Mouse (Mus musculus): Measurements from ENCODE around the gene Doc2a. TPM values are rescaled to one million over a fixed set of nuclear protein-coding genes. Genes with fewer than 3 reads are reported as not detected.
A peak's percentile ranks its signal among the peaks of the same experiment; 100 is the strongest.

Gene Doc2a
- total RNA-seq, 4 experiments from 2014 or later: 45.6 to 57.5 (median 53.5) TPM

DNA sequence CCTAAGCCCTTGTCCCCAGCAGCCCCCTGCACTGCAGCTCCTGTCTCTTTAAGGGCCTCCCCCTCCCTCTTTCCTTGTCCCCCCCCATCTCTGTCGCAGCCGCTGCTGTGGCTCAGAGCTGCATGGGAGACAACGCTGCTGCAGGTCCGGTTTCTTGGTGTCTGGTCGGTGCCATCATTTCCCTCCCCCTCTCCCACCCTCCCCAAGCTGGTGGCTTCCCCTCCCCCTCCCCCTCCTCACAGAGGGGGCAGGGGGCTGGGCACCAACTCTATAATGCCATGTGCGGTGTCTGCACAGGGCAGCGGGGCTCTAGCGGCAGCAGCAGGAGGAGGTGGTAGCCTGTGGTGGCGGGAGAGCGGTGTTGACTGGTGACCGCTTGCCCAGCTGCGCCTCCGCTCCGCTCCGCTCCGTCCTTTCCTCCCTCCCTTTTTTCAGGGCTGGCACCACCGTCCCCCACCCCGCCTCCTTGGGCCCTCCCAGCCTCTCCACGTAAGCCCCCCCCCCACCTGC, 24.0 kb upstream of the Doc2a start:
- DNase-seq (ENCODE audit: low spot score in 2 of 2): no peak

GRCm38 (mm10) chr7:126823940-126824339, 23.3 kb upstream of the Doc2a start:
- no peak for DNase-seq (ENCODE audit: low spot score in 2 of 2)

DNA sequence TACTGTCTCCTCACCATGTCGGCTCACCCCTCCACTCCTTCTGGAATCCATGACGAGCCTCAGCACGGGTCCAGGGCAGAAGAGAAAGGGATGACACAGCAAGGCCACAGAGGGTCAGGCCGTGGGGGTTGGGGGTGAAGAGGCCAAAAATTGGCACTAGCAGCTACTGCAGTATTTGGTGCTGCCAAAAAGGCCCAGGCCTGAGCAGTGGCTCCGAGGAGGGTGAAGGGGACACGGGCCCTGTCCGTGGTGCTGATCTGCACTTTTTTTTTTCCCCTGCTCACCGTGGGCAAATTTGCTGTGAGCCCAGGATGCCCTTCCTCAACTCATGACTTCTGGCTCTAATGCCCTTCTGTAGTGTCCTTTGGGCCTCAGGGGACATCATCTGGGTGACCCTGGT, 21.8 kb upstream of the Doc2a start:
- no peak for DNase-seq (ENCODE audit: low spot score in 2 of 2)

DNA sequence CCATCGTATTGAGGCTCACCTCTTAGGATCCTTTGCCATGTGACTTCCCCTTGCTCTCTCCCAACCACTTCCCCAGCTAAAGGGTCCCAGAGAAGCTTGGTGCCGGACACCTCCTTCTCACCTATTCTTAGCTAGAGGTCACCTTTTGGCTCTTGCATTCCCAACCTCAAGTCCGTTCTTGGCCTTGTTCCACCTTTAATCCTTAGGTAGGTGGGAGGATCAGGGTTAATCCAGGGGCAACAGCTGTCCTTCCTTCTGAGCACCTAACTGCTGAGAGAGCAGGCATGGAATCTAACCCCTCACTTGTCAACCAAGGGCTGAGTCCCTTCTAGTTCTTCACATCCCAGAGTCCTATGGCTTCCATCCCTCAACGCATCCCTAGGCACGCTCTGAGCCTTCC, 21.3 kb upstream of the Doc2a start:
- no peak for DNase-seq (ENCODE audit: low spot score in 2 of 2)

GRCm38 (mm10) chr7:126831539-126831938, 15.7 kb upstream of the Doc2a start, which contains the start of gene 4930451I11Rik:
4930451I11Rik (minus strand) TSS chr7:126831639.
- DNase-seq (ENCODE audit: low spot score in 2 of 2): no peak

GRCm38 (mm10) chr7:126832036-126832598, 15.1 kb upstream of the Doc2a start:
- peak; percentile 61 to 64 for DNase-seq (ENCODE audit: low spot score in 2 of 2)

DNA sequence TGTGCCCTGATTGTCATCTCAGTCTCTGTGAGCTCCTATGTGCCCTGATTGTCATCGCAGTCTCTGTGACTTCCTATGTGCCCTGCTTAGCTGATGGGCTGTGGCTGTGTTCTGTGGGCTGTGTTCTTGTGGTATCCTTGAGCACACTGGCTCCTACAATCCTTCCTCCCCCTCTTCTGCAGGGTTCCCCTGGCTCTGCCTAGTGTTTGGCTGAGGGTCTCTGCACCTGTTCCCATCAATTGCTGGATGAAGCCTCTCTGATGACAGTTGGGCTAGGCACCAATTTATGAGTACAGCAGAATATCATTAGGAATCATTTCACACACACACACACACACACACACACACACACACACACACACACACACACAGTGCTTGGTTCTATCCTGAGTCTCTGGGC, 13.9 kb upstream of the Doc2a start:
- DNase-seq (ENCODE audit: low spot score in 2 of 2): no peak

DNA sequence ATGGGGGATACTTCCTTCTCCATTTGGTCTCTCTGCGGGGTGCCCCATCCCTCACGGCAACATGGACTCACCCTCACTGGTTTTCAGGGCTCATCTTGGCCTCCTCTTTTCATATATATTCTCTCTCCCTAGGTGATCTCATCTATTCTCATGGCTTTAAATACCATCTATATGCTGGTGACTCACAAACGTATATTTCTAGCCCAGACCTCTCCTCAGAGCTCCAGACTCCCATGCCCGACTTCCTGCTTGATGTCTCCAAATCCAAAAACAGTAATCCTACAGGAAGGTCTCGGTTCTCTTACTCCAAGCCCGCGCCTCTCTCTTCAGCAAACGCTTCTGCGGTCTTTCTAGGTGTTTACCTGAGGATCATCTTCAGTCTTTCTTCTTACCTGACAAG, 3.9 kb upstream of the Doc2a start:
- DNase-seq (ENCODE audit: low spot score in 2 of 2): no peak

GRCm38 (mm10) chr7:126845516-126845915, 1.7 kb upstream of the Doc2a start:
- no peak for DNase-seq (ENCODE audit: low spot score in 2 of 2)

- no peak for DNase-seq (ENCODE audit: low spot score in 2 of 2)
Measured at GRCm38 (mm10) chr7:126847421-126848398, 494 bp downstream of the Doc2a start.

GRCm38 (mm10) chr7:126848794-126849193, 1.6 kb downstream of the Doc2a start:
- DNase-seq (ENCODE audit: low spot score in 2 of 2): peak in 1 of 2 experiments; percentile 63

DNA sequence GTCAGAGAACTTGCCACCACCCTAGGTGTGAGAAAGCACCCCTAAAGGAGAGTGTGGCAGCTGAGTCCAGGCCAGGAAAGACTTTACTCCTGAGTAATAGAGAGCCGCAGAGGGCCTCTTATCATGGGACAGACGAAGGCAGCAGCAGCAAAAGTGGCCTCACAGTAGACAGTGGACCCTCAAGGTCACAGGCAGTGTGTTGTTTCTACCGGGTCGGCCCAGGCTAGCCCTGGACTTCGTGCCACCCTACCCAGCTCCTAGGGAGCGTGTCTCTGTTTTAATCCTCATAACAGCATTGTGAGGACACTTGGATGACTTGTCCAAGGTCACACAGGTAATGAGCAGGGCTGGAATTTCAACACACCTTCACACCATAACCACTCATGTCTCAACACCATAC, 2.9 kb downstream of the Doc2a start:
- no peak for DNase-seq (ENCODE audit: low spot score in 2 of 2)

DNA sequence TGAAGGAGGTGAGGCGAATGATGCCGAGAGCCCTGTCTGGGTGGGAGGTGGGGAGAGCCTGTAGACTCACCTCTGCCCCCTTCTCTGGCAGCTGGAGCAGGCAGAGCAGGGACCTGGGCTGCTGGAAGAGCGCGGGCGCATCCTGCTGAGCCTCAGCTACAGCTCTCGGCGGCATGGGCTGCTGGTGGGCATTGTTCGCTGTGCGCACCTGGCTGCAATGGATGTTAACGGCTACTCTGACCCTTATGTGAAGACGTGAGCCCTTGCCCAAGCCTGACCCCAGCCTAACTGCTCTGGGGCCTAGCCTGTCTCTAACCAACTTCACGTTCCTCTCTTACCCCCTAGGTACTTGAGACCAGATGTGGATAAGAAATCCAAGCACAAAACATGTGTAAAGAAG, 4.0 kb downstream of the Doc2a start:
- no peak for DNase-seq (ENCODE audit: low spot score in 2 of 2)

GRCm38 (mm10) chr7:126853454-126853853, 6.2 kb downstream of the Doc2a start:
- no peak for DNase-seq (ENCODE audit: low spot score in 2 of 2)

- no peak for DNase-seq (ENCODE audit: low spot score in 2 of 2)
Measured at GRCm38 (mm10) chr7:126855641-126856040, 8.4 kb downstream of the Doc2a start.

GRCm38 (mm10) chr7:126856741-126857420, 9.7 kb downstream of the Doc2a start:
- DNase-seq (ENCODE audit: low spot score in 2 of 2): no peak

DNA sequence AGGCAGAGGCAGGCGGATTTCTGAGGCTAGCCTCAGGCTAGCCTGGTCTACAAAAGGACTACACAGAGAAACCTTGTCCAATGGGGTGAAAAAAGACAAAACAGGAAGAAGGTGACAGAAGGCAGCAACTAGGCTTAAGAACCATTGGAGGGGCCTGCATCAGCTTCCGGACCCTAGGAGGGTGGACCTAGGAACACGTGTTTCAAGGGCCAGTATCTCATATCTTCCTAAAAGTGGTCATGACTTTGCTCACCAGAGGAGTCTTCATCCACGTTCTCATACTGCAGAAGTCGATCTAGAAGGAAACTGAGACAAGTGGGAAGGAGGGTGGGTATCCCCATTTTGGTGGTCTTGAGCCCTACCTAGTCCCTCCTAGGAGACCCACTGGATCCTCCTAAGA, 13.8 kb downstream of the Doc2a start:
- no peak for DNase-seq (ENCODE audit: low spot score in 2 of 2)

DNA sequence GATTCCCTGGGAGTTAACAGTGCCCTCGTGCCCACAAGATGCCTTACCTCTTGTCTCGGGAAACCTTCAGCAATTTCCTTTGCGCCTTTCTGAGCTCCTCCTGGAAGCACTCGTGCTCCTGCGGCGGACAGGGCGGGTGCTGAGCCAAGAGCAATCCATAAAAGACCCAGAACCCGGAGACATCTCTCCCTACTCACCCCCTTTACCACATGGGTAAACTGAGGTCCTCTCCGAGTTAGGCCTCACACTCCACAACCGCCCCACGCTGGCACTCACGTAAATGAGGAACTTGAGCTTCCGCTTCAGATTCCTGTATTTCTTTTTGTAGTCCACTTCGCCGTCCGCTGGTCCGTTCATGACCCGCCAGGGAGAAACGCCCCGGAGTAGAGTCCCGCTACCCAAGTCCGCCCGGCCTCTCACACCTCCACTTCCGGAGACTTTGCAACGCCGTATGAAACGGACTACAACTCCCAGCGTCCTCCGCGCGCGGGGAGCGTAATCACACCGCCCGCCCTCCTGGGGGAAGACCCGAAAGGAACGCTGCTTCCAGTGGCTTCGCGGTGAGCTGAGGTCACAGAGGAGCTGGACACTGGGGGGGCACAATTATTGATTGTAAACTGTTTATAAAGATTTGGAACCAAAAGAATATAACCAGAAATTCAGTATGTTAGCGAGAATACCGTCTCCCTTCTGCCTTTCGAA, 14.4 kb downstream of the Doc2a start, which contains the start of gene Hirip3:
Gene Hirip3, plus strand, starts transcription at position 544 of the 702 bp plus-strand sequence.
- DNase-seq (ENCODE audit: low spot score in 2 of 2): peak; percentile 89 to 91

GRCm38 (mm10) chr7:126862147-126862784, 15.1 kb downstream of the Doc2a start, which contains the start of gene Ino80e:
Ino80e (minus strand) TSS chr7:126862377.
- peak; percentile 91 to 97 for DNase-seq (ENCODE audit: low spot score in 2 of 2)

DNA sequence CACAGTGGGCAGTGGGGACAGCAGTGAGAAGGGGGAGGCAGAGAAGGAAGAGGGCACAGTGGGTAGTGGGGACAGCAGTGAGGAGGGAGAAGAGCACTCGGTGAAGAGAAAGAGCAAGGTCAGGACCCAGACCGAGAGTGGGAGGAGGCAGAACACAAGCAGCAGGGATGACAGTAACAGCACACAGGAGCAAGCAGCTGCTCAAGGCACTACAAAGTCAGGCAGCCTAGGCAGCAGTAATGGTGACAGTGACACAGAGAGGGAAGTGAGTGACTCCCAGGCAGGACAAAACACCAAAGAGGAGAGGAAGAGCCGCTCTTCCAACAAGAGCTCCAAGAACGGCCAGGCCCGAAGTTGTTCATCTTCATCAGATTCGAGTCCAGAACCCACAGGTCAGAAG, 16.6 kb downstream of the Doc2a start:
- no peak for DNase-seq (ENCODE audit: low spot score in 2 of 2)

DNA sequence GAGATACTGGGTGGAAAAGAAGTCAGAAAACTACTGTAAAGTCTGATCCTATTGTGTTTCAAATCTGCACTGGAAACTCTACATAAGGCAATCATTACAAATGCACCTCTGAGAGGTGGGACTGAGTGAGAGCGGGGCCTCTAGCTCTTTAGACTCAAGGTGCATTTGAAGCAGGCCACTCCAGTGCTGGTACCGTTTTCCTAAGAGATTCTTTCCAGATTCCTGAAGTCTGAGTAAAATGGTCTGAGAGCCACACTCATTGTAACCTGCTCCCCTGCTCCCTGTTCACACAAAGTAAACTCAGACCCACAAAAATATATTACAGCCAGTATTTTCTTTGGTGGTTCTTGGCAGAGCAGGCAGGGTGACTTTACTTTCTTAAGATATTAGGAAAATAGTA, 20.3 kb downstream of the Doc2a start:
- no peak for DNase-seq (ENCODE audit: low spot score in 2 of 2)
